Mouse (Mus musculus): ENCODE data around the gene Lhfpl1.
A peak's percentile ranks its signal among the peaks of the same experiment; 100 is the strongest.
"Not testable (repeated sequence)": the region's sequence is repeated elsewhere in the genome, so short reads cannot be mapped to it uniquely, and the experiment has no call there.

Gene Lhfpl1

DNA sequence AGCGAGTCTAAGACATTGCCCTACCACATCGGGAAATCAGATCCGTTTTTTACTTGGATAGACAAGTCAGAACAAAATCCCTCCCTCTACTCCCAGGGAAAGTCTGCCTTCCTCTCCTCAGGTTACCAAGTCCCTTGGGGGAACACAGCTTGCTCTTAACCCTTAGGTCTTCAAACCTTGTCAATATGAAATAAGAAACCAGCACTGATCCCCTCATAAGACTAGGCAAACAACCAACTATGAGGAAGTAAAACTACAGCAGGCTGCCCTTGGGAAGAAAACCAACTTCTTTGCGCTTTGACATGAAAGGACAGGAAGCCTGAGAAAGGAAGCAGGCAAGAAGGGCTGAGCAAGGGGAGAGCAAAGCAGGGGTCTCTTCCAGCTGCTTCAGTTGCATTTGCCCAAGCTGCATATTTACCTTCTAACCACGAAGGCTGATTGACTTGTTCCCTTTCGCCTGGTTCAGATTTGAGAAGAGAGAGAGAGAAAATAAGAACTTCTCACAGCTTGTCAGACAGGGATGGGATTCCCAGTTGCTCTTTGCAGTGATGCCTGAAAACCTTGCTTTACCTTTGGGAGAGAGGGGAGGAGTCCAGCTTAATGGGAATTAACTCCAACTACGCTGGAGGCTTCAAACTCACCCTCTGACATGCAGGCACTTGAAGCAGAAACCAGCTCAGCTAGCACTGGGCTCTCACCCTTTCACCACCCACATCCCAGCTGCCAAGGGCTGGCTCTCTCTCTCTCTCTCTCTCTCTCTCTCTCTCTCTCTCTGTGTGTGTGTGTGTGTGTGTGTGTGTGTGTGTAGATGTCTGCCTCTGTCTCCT is at the start of gene Lhfpl1:
Gene Lhfpl1, minus strand, starts transcription at position 713 of the 827 bp plus-strand sequence.
- DNase-seq: no peak

DNA sequence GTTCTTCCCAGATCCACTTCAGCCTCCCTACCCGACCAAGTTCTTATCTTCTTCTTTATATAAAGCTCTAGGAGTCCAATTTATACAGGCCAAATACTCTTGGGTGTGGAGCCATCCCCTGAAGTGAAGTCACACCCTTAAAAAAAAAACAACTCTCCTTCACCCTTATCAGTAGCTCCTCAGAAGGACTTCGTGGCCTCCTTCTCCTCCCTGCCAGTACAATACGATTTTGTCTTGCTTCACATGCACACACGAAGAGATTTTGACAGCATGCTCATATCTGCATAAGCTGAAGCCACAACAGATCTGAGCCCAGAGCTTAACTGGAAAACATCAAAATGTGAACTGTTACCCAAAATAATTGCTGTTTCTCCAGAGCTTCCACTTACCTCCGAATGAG is 22.9 kb upstream of the Lhfpl1 start:
- no peak for DNase-seq

GRCm38 (mm10) chrX:145362527-145362926 is 13.6 kb upstream of the Lhfpl1 start:
- no peak for DNase-seq

DNA sequence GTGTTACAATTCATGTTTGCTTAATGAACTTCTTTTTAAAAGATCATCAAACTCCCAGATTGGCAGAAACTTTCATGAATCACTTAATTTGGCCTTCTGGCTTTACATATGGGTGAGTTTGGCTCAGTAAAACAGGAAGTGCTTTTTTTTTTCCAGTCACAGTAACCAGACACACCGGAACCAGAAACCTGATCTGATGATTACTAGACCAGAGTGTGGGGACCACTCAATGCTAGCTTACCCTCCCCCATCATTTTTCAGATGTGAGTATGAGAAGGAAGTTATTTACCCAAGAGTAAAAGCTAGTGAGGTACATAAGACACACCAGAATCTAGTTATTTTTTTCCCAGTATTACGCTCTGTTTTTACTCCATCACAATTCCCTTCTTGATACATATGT is 6.5 kb downstream of the Lhfpl1 start:
- no peak for DNase-seq

DNA sequence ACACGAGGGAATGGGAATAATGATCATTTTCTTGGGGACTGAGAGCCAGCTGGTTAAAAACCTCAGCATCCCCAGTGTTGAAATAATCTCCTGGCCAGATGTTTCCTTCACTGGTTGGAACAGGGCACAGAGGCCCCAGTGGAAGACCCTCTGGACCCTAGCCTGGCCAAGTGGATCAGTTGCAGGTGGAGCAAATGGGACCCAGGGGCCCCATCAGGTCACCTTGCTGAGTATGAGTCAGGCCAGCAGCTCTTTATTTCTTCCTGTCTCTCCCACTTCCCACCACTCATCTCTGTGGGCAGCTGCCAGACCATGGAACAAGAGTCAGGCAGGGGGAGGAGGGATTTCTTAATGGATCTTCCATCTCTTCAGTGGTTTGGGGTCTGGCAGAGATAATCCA is 12.7 kb downstream of the Lhfpl1 start:
- no peak for DNase-seq

- peak; percentile 2 for DNase-seq
Measured at GRCm38 (mm10) chrX:145308555-145308954, 40.3 kb downstream of the Lhfpl1 start.

GRCm38 (mm10) chrX:145307174-145307573 is 41.7 kb downstream of the Lhfpl1 start:
- DNase-seq: peak; percentile 36

- DNase-seq: not testable (repeated sequence)
Measured at GRCm38 (mm10) chrX:145300232-145300631, 48.7 kb downstream of the Lhfpl1 start.

- DNase-seq: no peak
Measured at GRCm38 (mm10) chrX:145272209-145272608, 76.7 kb downstream of the Lhfpl1 start.

DNA sequence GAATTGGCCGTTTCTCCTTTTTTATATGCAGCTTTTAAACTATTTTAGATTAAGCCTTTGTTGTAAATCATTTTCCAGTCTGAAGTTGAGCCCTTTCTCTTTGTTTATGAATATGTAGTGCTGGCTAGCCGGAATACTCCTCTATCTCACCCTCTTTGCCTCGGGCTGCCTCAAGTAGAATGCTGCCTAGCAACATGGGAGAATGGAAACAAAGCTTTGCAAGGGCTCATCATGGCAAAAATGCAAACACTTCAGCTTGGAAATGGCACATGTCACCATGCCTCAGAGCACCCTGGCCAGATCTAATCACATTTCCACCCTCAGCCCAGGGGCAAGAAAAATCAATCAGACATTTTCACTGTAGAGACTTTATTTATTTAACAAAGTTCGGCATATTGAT is 77.1 kb downstream of the Lhfpl1 start:
- DNase-seq: no peak

DNA sequence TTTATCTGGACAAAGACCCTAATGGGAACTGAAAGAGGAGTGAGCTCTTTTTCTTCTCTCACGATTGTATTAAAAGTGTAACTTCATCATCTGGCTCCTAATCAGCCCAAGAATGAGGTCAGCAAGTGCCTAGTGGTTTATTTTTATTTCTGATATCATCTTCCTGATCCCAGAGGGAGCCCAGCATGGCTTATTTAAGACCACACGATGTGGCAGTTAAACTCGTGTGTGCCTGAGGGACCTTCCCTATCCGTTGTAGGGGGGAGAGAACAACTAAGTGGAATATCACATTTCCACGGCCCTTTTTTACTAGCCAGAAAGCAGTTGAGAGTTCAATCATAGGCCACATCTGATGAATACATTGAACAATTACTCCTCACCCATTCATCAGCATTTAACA is 87.1 kb downstream of the Lhfpl1 start:
- no peak for DNase-seq
